Mouse (Mus musculus) ES-E14 (cell line): ENCODE measurements around the gene Cdkn1c.

Experiments used
- CHD2 ChIP-seq: IDR thresholded peaks from 2 replicates; pipeline ENCODE4 v1.6.1; 2014; ENCODE audit warnings: mild to moderate bottlenecking, low read depth, low read length, inconsistent platforms
- HCFC1 ChIP-seq: IDR thresholded peaks from 2 replicates; pipeline ENCODE4 v1.6.1; 2012; ENCODE audit warnings: low read length, inconsistent platforms, borderline replicate concordance; ENCODE audit not compliant: insufficient read depth
- MAFK ChIP-seq: IDR thresholded peaks from 2 replicates; pipeline ENCODE4 v1.6.1; 2014; ENCODE audit warnings: mild to moderate bottlenecking, low read depth, low read length, inconsistent platforms; ENCODE audit not compliant: insufficient read depth
- ZC3H11A ChIP-seq: IDR thresholded peaks from 2 replicates; pipeline ENCODE4 v1.6.1; 2012; ENCODE audit warnings: low read depth, mild to moderate bottlenecking, inconsistent platforms, low read length, borderline replicate concordance

- TF ChIP-seq ZC3H11A (no peak), CHD2 (no peak), MAFK (no peak), HCFC1 (no peak)
Measured at GRCm38 (mm10) chr7:143501643-143502417, 41.0 kb upstream of the Cdkn1c start.
